Mouse (Mus musculus) layer of hippocampus, postnatal 25 days (tissue): ENCODE measurements around the gene Akap11. TPM values are rescaled to one million over a fixed set of nuclear protein-coding genes. Genes with fewer than 3 reads are reported as not detected.

Source experiments
- DNase-seq, 2 experiments: peaks; one replicate each; pipeline ENCODE4 v3.0.0; 2022; ENCODE audit warnings: mixed read lengths in 2 of 2, low spot score in 1 of 2; ENCODE audit errors: extremely low spot score in 1 of 2
- total RNA-seq, 2 experiments: library from RNA; stranded (reverse); gene quantifications; 2 replicates each; pipeline ENCODE4 v1.2.3; 2021

Gene Akap11
- total RNA-seq, 2 experiments from 2014 or later: 184 to 194 TPM

DNA sequence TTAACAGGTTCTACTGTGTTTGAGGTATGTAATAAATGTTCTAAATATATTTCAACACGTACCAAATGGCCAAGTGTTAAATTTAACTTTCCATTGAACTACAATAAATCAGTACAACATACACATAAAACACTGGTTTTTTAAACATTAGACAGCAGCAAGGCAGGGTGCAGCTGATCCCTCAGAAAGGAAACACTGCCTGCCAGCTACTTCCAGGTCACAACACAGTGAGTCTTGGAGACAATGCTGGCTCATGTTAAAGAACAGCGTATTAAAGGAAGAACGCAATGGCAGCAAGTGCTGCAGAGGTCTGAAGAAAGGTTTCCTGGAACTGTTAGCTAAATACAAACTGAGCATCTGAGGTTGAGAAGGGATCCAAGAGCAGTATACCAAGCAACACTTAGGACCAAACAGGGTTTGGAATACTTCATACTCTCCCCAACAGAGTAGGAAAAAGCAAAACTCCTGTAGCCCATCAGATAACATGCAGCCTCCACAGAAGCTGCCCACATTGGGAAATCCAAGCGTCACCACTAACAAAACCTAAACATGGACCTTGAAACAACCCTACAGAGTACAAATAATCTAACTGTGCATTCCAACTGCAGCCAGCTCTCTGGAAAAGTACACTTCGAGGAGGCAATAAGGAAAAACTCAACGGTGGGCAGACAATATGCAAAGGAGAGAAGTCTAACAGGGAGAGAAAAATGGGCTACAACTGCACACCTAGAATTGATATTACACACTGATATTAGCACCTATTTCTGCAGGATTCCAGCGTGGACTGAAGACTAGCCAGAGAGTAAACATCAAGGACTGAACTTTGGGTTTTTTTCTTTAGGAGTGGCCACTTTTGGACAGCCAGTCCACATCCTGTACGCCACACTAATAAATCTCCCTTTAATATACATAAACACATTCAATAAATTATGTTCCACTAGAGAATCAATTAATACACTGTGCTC is 7.9 kb downstream of the Akap11 start:
- DNase-seq: no peak

DNA sequence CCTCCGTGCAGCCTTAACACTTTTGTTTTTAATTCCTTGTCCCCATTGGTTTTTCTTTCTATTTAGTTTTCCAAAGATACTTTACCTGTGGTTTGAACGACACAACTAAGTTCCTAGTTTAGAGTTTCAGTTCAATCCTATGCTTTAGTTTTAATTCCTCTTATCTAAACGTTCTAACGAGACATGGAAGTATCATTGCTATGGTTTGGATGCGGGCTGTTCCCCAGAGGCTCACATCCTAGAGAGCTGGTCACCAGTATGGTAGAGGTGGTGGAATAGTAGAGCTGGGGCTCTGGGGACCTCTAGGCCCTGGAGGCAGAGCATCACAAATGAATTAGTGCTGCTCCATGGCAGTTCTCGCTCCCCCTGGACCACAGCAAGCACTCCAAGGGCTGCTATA is 9.7 kb downstream of the Akap11 start:
- no peak for DNase-seq

DNA sequence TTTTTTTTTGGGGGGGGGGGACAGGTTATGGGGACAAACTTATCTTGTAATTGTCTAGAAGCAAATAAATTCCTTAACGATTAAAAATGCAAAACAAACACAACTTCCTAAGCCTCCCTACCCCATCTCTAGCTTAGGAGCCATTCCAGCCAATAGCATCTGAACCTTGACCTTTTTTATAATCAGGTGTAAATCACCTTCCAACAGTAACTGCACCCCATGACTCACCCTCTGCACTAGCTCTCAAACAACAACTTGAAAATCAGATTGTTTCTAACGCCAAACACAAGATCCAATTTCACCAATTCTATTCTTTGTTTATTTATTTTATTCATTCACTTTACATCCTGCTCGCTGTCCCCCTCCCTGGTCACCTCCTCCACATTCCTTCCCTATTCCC is 10.1 kb downstream of the Akap11 start:
- DNase-seq: no peak

DNA sequence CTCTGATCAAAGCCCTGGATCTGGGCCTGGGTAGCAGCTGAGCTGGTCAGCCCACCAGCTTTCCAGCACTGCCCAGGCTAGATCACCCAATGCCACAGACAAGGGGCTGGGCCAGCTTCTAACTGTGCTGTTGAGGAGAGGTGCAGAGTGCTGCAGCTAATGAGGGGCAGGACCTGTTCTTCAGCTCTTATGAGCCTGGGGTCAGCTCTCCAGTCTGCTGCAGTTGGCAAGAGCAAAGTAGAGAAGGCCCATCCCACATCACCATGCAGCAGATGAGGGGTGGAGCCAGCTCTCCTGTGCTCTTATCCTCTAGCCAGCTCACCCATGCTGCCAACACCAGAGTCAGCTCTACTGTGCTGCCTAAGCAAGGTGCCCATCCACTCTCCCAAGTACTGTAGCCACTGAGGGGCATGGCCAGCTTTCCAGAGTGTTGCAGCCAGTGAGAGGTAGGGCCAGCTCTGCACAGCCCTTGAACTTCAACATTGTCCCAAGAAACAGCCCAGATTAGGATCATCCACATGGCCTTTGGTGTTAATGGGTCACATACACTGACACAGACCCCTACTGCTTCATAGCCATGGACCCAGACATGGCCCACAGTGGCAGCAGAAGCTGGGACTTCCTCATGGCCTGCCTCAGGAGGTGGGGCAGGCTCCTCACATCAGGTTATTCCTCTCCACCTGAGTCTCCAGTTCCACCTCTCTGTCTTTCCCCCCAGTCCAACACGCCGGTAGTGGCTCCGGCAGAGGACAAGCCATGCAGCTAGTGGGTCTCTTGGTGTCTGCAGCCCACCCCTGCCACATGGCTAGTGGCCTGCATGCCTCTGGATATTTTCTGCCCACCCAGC is 10.8 kb downstream of the Akap11 start:
- DNase-seq: no peak

DNA sequence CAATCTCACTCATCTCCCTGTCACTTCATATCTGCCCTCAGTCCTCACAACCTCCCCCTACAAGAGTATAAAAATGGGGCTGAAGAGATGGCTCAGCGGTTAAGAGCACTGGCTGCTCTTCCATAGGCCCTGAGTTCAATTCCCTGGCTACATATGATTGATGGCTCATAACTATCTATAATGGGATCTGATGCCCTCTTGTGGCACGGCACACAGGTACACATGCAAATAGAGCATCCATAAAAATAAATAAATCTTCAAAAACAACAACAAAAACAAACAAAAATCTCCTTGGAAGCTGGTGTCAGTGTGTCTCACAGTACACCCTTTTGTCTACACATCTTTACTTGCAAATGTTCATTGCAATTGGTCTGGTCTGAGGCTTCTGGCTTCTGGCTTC is 11.5 kb downstream of the Akap11 start:
- no peak for DNase-seq

DNA sequence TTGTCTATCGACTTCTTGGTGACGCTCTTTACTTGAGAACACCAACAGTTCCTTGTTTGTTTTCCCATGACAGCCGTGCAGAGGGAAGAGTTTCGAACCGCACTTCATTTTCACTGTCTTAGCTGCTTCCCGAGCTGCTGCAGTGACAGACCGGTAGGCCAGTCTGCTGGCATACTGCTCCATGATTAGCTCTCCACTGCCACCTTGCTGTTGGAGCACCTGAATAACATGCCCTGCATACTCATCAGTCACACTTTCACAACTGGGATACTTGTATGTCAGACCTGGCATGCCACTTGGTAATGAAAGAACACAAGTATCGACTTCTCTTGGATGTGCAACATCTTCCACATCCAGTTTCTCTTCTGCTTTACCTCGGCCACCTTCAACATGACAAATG is 25.9 kb downstream of the Akap11 start:
- no peak for DNase-seq

DNA sequence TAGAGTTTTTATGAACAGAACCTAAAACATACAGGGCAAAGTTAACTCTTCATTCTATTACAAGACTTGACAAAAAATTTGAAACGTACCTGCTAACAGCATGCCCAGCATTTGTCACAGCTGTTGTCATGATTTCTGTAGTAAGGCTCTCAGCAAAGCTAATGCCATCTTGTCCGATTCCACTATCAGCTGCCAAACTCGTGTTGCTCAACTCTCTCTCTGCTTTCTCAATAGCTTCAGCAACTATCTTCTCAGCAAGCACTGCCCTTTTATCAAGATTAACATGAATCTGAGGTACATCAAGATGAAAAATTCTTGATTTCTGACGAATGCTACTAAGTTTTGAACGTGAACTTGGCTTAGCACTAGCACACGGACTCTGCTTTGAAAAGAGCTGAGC is 26.8 kb downstream of the Akap11 start:
- no peak for DNase-seq

DNA sequence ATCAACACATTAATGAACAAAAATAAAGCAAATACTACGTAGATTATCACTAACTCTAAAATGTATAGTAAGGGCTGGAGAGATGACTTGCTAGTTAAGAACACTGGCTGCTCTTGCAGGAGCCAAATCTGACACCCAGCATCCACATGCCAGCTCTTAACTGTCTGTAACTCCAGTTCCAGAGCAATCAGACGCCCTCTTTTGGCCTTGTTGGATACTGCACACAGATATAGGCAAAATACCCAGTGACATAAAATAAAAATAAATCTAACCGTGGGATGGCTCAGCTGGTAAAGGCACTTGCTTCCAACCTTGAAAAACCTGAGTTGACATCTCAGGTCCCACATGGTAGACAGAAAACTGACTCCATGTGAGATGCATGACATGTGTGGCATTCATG is 36.0 kb downstream of the Akap11 start:
- no peak for DNase-seq

DNA sequence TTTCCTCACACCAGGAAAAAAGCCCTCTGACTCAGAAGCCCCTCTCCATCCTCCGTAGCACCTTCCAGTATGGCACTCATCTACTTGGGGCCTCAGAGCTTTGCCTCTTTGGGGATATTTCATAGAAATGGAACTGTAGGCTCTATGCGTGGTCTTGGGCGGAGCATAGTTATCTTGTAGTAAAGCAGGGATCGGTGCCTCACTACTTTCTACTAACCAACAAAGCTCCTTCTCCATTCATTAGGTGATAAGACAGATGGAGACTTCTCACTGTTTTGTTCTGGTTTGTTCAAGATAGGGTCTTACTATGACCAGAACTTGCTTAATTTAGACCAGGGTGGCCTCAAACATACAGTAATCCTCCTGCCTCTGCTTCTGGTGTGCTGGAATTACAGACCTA is 39.9 kb downstream of the Akap11 start:
- no peak for DNase-seq

DNA sequence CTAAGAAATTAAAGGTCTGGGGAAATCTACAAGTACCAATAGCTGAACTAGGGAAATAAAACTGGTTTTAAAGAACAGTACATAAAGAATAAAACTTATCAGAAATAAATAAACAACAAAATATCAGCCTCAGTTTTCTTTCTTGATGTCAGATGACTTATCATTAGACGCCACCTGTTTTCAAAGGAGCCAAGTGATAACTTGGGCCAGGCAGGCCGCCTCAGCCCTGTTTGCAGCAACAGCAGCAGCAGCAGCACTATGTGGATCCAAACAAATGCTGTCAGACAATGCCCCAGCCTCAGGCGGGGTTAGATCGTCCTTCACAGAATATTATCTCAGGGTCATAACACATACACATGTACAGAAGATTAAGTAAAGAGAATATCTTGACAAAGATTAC is 41.4 kb downstream of the Akap11 start:
- DNase-seq: no peak

DNA sequence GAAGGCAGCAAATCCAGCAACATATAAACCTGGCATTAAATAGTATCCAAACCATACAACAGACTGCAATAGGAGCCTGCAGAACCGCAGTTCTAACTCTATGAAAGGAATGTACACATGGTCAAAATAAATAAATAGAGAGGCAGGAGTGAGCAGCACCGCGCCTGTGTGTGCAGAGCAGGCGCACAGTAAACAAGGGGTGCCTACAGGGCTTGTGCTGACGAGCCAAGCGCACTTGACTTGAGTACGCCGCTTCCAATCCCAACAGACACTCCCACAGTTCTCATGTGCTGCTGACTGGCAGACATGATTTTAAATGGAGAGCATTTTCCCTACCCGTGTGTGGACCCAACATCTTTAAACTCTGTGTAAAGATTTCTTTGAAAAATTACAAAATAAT is 44.0 kb downstream of the Akap11 start:
- DNase-seq: no peak

DNA sequence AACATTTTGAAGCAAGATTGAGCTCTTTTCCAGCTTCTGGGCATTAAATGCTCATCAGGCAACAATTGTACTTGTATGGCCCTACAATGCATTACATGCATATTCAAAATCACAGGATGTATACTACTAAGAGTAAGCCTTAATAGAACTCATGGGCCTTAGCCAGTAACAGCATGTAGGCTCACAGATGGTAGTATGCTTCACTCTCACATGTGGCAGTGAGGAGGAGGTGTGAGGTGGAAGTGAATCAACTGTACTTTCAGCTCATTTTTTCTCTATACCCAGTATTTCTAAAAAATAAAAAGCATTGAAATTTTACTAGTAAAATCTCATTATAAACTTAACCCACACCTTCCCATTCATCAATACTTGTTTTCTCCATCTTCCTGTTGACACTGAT is 45.2 kb downstream of the Akap11 start:
- no peak for DNase-seq

DNA sequence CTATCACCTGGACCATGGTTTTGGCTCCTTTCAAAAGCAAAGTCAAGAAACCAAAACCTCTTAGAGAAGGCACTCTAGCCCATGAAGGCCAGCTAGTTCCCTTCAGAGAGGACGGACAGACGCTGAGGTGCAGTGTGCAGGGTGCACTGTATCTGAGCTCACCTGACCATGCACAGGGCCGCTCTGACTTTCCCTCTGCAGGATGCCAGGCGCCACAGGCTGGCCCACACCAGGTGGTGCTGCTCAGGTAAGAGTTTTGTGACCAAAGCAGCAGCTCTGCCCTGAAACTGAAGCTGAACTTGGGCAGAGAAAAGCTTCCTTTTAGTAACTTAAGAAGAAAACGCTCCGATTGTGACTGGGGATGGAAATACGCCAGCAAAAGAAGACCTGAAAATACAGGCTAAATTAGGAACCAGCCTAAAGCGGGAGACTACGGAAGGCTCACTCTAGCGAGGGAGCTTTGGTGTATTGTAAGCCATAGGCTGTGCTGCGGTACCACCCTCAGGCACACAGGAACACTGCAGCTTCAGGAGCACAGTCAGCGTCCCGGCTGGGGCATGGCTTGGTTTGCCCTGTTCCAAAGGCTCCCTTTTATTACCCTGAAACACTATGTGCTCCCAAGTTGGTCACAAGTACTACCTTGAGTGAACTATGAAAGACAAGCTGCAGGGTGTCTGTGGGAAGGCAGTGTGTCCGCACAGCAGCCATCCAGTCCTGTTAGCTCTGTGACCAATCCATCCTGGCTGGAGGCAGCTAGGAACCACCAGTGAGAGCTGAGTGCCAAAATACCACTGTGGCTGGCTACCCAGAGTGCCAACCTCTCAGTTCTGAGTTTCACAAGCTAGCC is 54.0 kb downstream of the Akap11 start:
- DNase-seq: peak; percentile 48 to 51

DNA sequence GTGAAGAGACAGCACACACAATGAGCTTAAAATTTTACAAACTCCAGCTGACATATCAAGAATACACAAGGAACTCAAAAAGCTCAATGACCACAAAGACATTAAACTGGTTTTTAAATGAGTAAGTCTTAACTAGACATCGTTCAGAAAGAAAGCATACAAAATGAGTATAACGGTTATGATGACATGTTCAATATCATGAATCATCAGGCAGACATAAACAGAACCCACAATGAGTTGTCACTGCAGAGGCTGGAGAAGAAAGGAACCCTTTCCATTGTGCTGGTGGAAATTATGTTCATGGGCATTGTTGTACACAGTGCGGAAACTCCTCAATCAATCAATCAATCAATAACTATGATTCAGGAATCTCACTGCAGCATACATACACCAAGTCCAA is 62.5 kb downstream of the Akap11 start:
- DNase-seq: no peak

DNA sequence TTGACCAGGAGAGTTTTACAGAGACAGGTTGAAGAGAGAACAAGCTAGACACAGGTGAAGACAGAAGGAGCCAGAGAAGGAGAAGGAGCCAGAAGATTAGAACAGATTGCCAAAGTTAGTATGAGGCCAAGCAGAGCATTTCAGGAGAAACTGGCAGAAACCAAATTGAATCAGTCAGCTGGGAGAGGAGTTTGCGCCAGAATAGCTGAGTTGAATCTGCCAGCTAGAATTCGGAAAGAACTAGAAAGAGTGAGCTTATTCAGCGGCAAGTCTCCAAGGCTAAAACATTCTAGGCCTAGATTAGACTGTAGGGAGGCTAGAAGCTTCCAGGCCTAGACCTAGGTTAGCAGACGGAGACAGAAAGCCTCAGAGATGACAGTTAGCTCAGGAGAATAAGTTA is 65.9 kb downstream of the Akap11 start:
- no peak for DNase-seq

DNA sequence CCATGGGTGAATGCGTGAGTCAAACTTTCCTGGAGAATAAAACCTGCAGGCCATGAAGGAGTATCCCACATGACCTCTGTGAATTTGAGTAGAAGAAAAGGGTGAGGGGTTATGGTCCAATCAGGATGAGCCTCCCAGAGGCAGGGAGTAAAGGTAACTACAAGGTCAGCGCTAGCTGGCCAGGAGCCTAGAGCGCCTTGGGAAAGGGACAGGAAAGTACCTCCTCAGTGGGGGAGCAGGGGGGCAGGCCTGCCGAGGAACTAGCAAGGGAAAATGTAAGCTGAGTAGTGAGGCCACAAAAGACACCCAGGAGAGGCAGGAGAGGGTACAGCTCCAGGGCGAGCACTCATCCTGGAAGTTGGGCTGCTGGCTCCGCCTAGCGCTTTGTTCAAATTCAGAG is 67.6 kb downstream of the Akap11 start:
- no peak for DNase-seq

DNA sequence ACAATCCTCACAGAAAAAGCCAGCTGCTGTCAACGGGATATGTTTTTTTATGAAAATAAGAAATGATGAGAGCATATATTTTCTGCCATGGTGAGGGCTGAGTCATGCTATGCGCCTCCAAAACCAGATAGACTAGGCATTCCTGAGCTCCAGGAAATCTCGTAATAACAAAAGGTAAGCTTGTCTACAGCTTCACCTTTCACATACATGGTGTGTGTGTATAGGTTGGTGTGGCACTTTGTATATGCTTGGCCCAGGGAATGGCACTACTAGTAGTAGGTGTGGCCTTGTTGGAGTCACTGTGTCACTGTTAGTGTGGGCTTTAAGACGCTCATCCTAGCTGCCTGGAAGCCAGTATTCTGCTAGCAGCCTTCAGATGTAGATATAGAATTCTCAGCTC is 68.6 kb downstream of the Akap11 start:
- no peak for DNase-seq

DNA sequence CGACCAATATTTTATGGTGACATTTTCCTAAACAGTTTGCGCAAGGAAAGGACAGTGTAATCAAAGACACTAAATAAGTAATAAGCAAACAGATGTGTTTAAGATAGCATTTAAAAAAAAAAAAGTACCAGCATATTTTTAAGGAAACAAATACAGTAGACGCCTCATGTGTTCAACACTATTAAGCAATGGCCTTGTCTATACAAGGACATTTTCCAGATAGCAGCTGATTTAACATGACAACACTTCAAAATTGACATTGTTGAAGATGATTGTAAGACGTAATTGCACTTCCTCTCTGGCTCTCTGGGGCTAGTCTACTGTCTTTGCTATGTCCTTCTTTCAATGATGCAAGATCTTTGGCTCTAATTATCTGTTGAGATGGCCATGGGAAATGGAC is 72.3 kb downstream of the Akap11 start:
- DNase-seq: no peak

DNA sequence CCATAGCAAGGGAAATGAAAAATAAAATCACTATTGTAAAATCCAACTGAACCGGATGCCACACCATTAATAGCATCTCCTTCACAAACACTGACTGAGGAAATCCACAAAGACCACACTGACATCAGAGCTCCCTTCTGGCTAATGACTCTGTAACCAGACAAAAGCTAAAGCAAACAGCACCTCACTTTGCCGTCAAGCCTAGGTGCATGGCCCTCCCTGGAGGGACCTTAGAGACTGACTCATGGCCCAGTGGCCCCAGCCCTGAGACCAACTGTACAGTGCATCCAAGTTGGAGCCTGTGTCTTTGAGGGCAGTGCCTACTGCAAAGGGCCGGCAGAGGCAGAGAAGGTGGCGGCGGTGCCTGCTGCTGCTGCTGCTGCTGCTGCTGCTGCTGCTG is 77.5 kb downstream of the Akap11 start:
- no peak for DNase-seq

DNA sequence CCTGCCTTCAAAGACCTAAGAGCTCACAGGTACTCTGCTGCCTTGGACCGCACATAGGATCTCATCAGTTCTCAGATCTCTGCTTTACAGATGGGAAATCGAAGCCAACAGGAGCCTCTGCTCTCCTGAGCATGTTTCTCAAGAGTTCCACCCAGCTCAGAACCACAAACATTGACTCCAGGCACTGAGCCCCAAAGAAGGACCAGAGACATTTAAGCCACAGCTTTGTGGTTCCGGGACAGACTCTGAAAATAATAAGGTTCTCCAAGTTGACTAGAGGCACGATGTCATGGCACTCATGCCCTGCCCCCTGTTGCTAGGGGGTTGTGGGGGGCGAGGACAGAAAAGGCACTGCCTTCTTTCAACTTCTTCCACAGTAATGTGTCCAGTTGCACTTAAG is 77.9 kb downstream of the Akap11 start:
- DNase-seq: no peak

DNA sequence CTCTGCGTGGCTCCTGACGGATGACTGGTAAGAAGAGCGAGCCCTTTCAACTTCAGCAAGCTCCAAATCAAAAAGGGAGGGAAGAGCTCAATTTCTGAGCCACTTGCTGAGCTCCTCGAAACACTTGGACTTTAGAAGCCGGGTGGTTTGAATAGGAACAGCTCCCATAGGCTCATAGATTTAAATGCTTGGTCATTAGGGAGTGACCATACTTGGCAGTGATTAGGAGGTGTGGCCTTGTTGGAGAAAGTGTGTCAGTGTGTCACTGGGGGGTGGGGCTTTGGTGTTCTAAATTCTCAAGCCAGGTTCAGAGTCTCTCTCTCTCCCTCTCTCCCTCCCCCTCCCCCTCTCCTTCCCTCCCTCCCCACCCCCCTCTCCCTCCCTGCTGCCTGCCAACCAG is 81.6 kb downstream of the Akap11 start:
- no peak for DNase-seq
